Mouse (Mus musculus): Measurements from ENCODE around the gene Borcs5.

GRCm38 (mm10) chr6:134606949-134607746, 32.2 kb upstream of the Borcs5 start:
- TF ChIP-seq CTCF (IDR thresholded peaks at IDR 0.05; ENCODE audit: low read depth, low read length), result peak; percentile 21; the same call in 1 of the 2 replicates
- no peak for TF ChIP-seq GATA1 (IDR thresholded peaks at IDR 0.05; ENCODE audit: borderline replicate concordance, low read length)

Data from G1E (cell line).